Mouse (Mus musculus): ENCODE data around the gene Mbd6. TPM values are rescaled to one million over a fixed set of nuclear protein-coding genes. Genes with fewer than 3 reads are reported as not detected.

The Mbd6 gene
- polyA plus RNA-seq, 1 experiment: 27.2 TPM

DNA sequence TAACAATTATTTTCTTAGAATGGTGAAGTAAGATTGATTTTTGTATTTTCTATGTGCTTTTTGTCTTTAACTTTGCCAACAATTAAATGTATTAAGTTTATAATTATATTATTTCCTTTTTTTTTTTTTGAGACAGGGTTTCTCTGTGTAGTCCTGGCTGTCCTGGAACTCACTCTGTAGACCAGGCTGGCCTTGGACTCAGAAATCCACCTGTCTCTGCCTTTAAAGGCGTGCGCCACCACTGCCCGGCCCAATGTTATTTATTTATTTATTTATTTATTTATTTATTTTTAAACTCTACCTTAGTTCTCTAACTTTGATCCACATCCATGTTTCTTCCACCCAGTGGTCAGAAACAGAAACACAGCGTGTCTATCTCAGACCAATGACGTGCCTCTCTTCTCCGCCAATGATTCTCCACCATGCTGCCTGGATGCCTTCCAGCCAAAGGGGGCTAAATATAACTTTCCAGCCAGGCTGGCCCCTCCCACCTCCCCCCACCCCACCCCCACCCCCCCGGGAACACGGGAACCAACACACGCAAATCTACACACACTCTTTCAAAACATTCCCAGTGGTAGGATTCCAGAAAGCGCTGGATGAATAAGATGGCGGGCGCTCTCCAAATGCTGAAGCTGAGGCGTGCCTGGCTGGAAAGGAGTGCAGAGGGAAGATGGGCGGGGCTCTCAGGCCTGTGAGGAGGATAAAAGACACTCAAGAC, 33.0 kb downstream of the Mbd6 start:
- H3K27ac ChIP-seq (ENCODE audit: insufficient read depth, low read length): no peak overlapping the region
- TF ChIP-seq CTCF (IDR thresholded peaks at IDR 0.05; ENCODE audit: borderline replicate concordance, insufficient read depth, low read length): no peak
- TF ChIP-seq POLR2A (IDR thresholded peaks at IDR 0.05; ENCODE audit: low read depth, low read length): no peak
- H3K4me1 ChIP-seq (ENCODE audit: control insufficient read depth, insufficient read depth, low read length): no peaks in the 10 kb centered on the region
- no peak overlapping the region for H3K4me3 ChIP-seq (ENCODE audit: insufficient read depth, low read length)

DNA sequence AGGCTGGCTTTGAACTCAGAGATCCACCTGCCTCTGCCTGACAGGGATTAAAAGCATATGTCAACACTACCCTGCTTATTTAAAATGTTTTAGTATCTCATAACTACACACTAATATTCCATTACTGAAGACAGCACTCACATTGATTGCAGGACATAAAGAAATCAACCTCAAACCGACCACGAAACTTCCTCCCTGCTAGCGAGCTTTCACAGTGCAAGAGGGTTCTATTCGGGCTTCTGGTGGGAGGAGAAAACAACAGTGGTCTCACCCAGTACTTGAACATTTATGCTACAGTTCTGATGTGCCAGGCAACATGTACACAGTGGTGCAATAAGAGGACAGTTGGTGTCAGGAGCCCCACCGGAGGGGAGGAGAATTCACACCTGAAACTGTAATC, 38.0 kb downstream of the Mbd6 start:
- Histone ChIP-seq H3K4me1 (ENCODE audit: control insufficient read depth, insufficient read depth, low read length) (no peaks in the 10 kb centered on the region), H3K27ac (ENCODE audit: insufficient read depth, low read length) (no peak overlapping the region), H3K4me3 (ENCODE audit: insufficient read depth, low read length) (no peak overlapping the region)
- no peak for TF ChIP-seq CTCF (IDR thresholded peaks at IDR 0.05; ENCODE audit: borderline replicate concordance, insufficient read depth, low read length)
- no peak for TF ChIP-seq POLR2A (IDR thresholded peaks at IDR 0.05; ENCODE audit: low read depth, low read length)

DNA sequence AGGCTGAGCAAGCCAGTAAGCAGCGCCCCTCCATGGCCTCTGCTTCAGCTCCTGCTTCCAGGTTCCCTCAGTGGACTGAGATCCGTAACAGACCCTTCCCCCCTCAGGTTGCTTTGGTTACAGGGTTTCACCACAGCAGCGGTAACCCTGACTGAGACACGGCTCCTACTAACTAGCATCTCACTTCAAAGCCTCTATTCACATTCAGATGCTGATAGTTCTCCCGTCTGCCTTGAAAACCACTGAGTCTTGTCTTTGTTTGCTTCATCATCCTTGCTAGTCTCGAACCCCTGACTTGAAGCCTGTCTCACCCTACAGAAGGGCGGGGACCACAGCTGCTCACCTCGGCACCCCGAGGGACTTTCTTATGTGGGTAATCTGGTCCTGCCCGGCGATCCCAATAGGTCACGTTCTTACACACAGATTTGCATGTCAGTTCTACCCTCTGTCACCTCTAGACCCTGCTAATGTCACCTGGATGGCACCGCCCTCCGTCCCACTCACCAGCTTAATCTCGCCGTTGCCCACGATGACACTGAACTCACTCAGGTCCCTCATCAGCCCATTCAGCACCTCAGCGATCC, 50.5 kb downstream of the Mbd6 start:
- Histone ChIP-seq H3K4me1 (ENCODE audit: control insufficient read depth, insufficient read depth, low read length) (no peaks in the 10 kb centered on the region), H3K27ac (ENCODE audit: insufficient read depth, low read length) (no peak overlapping the region), H3K4me3 (ENCODE audit: insufficient read depth, low read length) (no peak overlapping the region)
- no peak for TF ChIP-seq POLR2A (IDR thresholded peaks at IDR 0.05; ENCODE audit: low read depth, low read length)
- no peak for TF ChIP-seq CTCF (IDR thresholded peaks at IDR 0.05; ENCODE audit: borderline replicate concordance, insufficient read depth, low read length)

DNA sequence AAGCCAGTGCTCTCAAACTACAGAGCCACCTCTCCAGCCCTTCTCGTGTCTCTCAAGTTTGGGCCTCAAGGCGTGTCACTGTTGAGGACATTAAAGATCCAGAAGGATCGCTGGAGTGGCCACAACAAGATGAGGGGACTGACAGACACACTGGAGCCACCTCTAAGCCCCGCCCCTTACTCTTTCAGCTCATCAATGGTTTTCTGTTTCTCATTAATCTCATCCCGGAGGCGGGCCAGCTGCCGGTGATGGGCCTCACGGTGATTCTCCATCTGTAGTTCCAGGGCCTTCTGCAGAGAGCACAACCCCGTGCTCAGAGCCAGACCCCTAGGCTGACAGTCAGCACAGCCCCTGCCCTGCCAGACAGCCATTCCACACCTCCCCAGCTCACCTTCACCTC, 52.3 kb downstream of the Mbd6 start:
- Histone ChIP-seq H3K4me1 (ENCODE audit: control insufficient read depth, insufficient read depth, low read length) (no peaks in the 10 kb centered on the region), H3K4me3 (ENCODE audit: insufficient read depth, low read length) (no peak overlapping the region), H3K27ac (ENCODE audit: insufficient read depth, low read length) (no peak overlapping the region)
- TF ChIP-seq CTCF (IDR thresholded peaks at IDR 0.05; ENCODE audit: borderline replicate concordance, insufficient read depth, low read length): no peak
- TF ChIP-seq POLR2A (IDR thresholded peaks at IDR 0.05; ENCODE audit: low read depth, low read length): no peak

DNA sequence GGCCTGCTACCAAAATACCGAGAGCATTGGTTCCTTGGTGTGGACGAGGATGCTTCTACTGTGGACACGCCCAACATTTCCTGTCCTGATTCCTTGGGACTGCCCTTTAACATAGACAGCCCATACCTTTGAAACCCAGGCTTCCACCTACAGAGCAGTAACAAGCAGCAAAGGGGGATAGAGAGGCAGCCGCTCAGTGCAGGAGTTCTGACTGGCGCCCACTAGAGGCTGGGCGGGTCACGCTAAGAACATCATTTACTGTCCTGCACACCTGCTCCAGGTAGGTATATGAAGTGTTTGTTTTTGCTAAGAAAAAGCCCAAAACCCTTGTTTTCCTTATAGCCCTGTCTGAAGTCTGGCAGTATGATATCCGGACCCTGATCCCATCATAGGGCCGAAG, 55.7 kb downstream of the Mbd6 start:
- no peak overlapping the region for H3K27ac ChIP-seq (ENCODE audit: insufficient read depth, low read length)
- no peak for TF ChIP-seq CTCF (IDR thresholded peaks at IDR 0.05; ENCODE audit: borderline replicate concordance, insufficient read depth, low read length)
- no peak for TF ChIP-seq POLR2A (IDR thresholded peaks at IDR 0.05; ENCODE audit: low read depth, low read length)
- no peak overlapping the region for H3K4me3 ChIP-seq (ENCODE audit: insufficient read depth, low read length)
- H3K4me1 ChIP-seq (ENCODE audit: control insufficient read depth, insufficient read depth, low read length): no peaks in the 10 kb centered on the region

Other genes with a start within 250 kb of the Mbd6 start
- gene Mettl1, start 247.6 kb downstream of the Mbd6 start, polyA plus RNA-seq (2011; ENCODE audit: insufficient read length, low read depth, missing spikeins): 21.8 and 24.3 TPM in 2 replicates
- 2.2 and 3.7 TPM in 2 replicates for gene Eef1akmt3, start 247.5 kb downstream of the Mbd6 start, polyA plus RNA-seq (2011; ENCODE audit: insufficient read length, low read depth, missing spikeins)
- gene Cyp27b1, start 240.8 kb downstream of the Mbd6 start, polyA plus RNA-seq (2011; ENCODE audit: insufficient read length, low read depth, missing spikeins): not detected in 2 replicates
- 2.8 and 3.0 TPM in 2 replicates for gene March9, start 228.8 kb downstream of the Mbd6 start, polyA plus RNA-seq (2011; ENCODE audit: insufficient read length, low read depth, missing spikeins)
- 596 and 724 TPM in 2 replicates for gene Cdk4, start 225.5 kb downstream of the Mbd6 start, polyA plus RNA-seq (2011; ENCODE audit: insufficient read length, low read depth, missing spikeins)
- 118 and 143 TPM in 2 replicates for gene Tspan31, start 218.8 kb downstream of the Mbd6 start, polyA plus RNA-seq (2011; ENCODE audit: insufficient read length, low read depth, missing spikeins)
- gene Agap2, start 213.7 kb downstream of the Mbd6 start, polyA plus RNA-seq (2011; ENCODE audit: insufficient read length, low read depth, missing spikeins): 0.08 and 0.21 TPM in 2 replicates
- gene Os9, start 167.9 kb downstream of the Mbd6 start, polyA plus RNA-seq (2011; ENCODE audit: insufficient read length, low read depth, missing spikeins): 84.1 and 87.6 TPM in 2 replicates
- 28.3 and 39.3 TPM in 2 replicates for gene B4galnt1, start 123.8 kb downstream of the Mbd6 start, polyA plus RNA-seq (2011; ENCODE audit: insufficient read length, low read depth, missing spikeins)
- 2.2 and 2.8 TPM in 2 replicates for gene Slc26a10, start 108.4 kb downstream of the Mbd6 start, polyA plus RNA-seq (2011; ENCODE audit: insufficient read length, low read depth, missing spikeins)
- gene Arhgef25, start 98.9 kb downstream of the Mbd6 start, polyA plus RNA-seq (2011; ENCODE audit: insufficient read length, low read depth, missing spikeins): 187 TPM in 2 replicates
- gene Dtx3, start 93.3 kb downstream of the Mbd6 start, polyA plus RNA-seq (2011; ENCODE audit: insufficient read length, low read depth, missing spikeins): 62.3 and 82.0 TPM in 2 replicates
- 24.3 and 25.2 TPM in 2 replicates for gene Pip4k2c, start 77.4 kb downstream of the Mbd6 start, polyA plus RNA-seq (2011; ENCODE audit: insufficient read length, low read depth, missing spikeins)
- gene Kif5a, start 25.7 kb downstream of the Mbd6 start, polyA plus RNA-seq (2011; ENCODE audit: insufficient read length, low read depth, missing spikeins): 0.80 and 1.6 TPM in 2 replicates
- 149 and 162 TPM in 2 replicates for gene Dctn2, start 22.6 kb downstream of the Mbd6 start, polyA plus RNA-seq (2011; ENCODE audit: insufficient read length, low read depth, missing spikeins)
- gene Mars, start 22.8 kb upstream of the Mbd6 start, polyA plus RNA-seq (2011; ENCODE audit: insufficient read length, low read depth, missing spikeins): 105 and 110 TPM in 2 replicates
- 0.18 TPM in 1 of 2 replicates, not detected in the other for gene Arhgap9, start 32.9 kb upstream of the Mbd6 start, polyA plus RNA-seq (2011; ENCODE audit: insufficient read length, low read depth, missing spikeins)
- gene Gli1, start 53.0 kb upstream of the Mbd6 start, polyA plus RNA-seq (2011; ENCODE audit: insufficient read length, low read depth, missing spikeins): 0.43 and 0.84 TPM in 2 replicates
- gene Inhbe, start 65.4 kb upstream of the Mbd6 start, polyA plus RNA-seq (2011; ENCODE audit: insufficient read length, low read depth, missing spikeins): not detected in 2 replicates
- not detected in 2 replicates for gene Inhbc, start 81.4 kb upstream of the Mbd6 start, polyA plus RNA-seq (2011; ENCODE audit: insufficient read length, low read depth, missing spikeins)
- gene R3hdm2, start 91.3 kb upstream of the Mbd6 start, polyA plus RNA-seq (2011; ENCODE audit: insufficient read length, low read depth, missing spikeins): 99.2 and 118 TPM in 2 replicates
- gene Stac3, start 212.7 kb upstream of the Mbd6 start, polyA plus RNA-seq (2011; ENCODE audit: insufficient read length, low read depth, missing spikeins): 3.9 TPM in 2 replicates
- 1.4 and 3.4 TPM in 2 replicates for gene Ndufa4l2, start 225.9 kb upstream of the Mbd6 start, polyA plus RNA-seq (2011; ENCODE audit: insufficient read length, low read depth, missing spikeins)
- 147 and 169 TPM in 2 replicates for gene Shmt2, start 233.4 kb upstream of the Mbd6 start, polyA plus RNA-seq (2011; ENCODE audit: insufficient read length, low read depth, missing spikeins)
- 1.1 and 1.8 TPM in 2 replicates for gene Nxph4, start 245.5 kb upstream of the Mbd6 start, polyA plus RNA-seq (2011; ENCODE audit: insufficient read length, low read depth, missing spikeins)

All from embryonic fibroblast, embryonic 13.5 days (primary cell).